Mouse (Mus musculus) forebrain, embryonic 13.5 days (tissue): ENCODE data around the gene Rbm18. TPM values are rescaled to one million over a fixed set of nuclear protein-coding genes. Genes with fewer than 3 reads are reported as not detected.
"Not testable (repeated sequence)": the region's sequence is repeated elsewhere in the genome, so short reads cannot be mapped to it uniquely, and the experiment has no call there.

Source experiments
- ATAC-seq: fragments of 200-750 bp; cut with Nextera tagmentation; 2 replicates; pipeline ENCODE4 v1.8.0; 2017
- H3K27ac ChIP-seq: fragments of 300-500 bp; sonication (generic); 2 replicates; pipeline ENCODE4 v1.5.1; 2015; ENCODE audit warnings: inconsistent platforms, mild to moderate bottlenecking, moderate library complexity
- H3K27me3 ChIP-seq: fragments of 300-500 bp; sonication (generic); 2 replicates; pipeline ENCODE4 v1.6.1; 2015; ENCODE audit warnings: mild to moderate bottlenecking, inconsistent platforms
- H3K36me3 ChIP-seq: fragments of 300-500 bp; sonication (generic); 2 replicates; pipeline ENCODE4 v1.6.1; 2015; ENCODE audit warnings: mild to moderate bottlenecking, inconsistent platforms; ENCODE audit not compliant: poor library complexity, severe bottlenecking
- H3K4me1 ChIP-seq: fragments of 300-500 bp; sonication (generic); 2 replicates; pipeline ENCODE4 v1.6.1; 2015; ENCODE audit warnings: inconsistent platforms
- H3K4me2 ChIP-seq: fragments of 300-500 bp; sonication (generic); 2 replicates; pipeline ENCODE4 v1.6.1; 2015; ENCODE audit warnings: inconsistent platforms, mild to moderate bottlenecking, moderate library complexity
- H3K4me3 ChIP-seq: fragments of 300-500 bp; sonication (generic); 2 replicates; pipeline ENCODE4 v1.5.1; 2015; ENCODE audit warnings: mild to moderate bottlenecking, inconsistent platforms
- H3K9ac ChIP-seq: fragments of 300-500 bp; sonication (generic); 2 replicates; pipeline ENCODE4 v1.6.1; 2015; ENCODE audit warnings: mild to moderate bottlenecking, inconsistent platforms
- H3K9me3 ChIP-seq: fragments of 300-500 bp; sonication (generic); replicated peaks from 2 replicates; pipeline ENCODE4 v1.6.1; 2016; ENCODE audit warnings: inconsistent platforms
- WGBS: fragments of 180-500 bp; shearing (Covaris S2); methylation state at CpG from one replicate; pipeline ENCODE4 v1.1.7; 2015; 5-methylcytosine and 5-hydroxymethylcytosine counted together
- polyA plus RNA-seq: library from polyadenylated mRNA; unstranded; fragments of >200 nt; fragmentation: Nextera tagmentation; extraction: Ambion mirVana; gene quantifications from 2 replicates; pipeline ENCODE4 v1.2.1, GENCODE M21; 2015

The Rbm18 gene
- polyA plus RNA-seq, 1 experiment from 2014 or later, result 140 TPM

DNA sequence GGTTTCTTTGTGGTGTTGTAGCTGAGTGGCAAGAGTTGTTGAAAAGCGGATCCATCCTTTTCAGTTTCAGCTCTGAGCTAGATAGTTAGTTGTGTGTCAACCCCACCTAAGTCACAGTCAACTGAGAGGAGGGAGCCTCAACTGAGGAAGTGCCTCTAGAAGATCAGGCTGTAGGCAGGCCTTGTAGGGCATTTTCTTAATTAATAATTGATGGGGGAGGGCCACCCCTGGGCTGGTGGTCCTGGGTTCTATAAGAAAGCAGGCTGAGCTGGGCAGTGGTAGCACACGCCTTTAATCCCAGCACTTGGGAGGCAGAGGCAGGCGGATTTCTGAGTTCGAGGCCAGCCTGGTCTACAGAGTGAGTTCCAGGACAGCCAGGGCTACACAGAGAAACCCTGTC, 15.8 kb upstream of the Rbm18 start:
- not testable (repeated sequence) for ATAC-seq, H3K9ac ChIP-seq, H3K4me1 ChIP-seq, H3K9me3 ChIP-seq, H3K4me3 ChIP-seq, H3K27ac ChIP-seq, H3K4me2 ChIP-seq, H3K27me3 ChIP-seq
- peaks cover 42% of the 10 kb centered on the region for H3K36me3 ChIP-seq
- 94% methylated on average over 4 of the region's 4 CpGs for WGBS

DNA sequence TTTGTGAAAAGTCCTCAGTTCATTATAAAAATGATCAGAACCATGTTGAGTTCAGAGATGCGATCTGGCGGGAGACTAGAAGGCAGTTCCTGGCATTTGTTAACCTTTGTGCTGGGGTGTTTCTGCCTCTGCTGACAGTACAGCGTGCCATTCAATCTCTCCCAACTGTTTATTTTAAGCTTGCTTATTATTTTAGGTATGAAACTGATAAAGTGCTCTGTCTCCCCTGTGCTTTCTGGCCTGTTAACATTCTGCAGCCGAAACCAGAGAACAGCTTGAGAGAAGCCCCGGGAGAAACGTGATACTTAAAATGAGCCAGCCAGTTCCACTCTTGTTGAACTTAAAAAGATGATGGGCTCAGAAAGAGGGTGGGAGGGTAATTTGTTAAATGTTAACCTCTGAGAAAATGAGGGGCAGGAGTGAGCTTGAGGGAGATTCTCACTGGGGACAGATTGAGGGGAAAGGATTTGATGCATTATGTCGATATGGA, 12.3 kb upstream of the Rbm18 start:
- no peaks in the 10 kb centered on the region for H3K27me3 ChIP-seq
- WGBS, result 94% methylated on average over 7 of the region's 7 CpGs
- no peak for ATAC-seq
- peaks cover 28% of the 10 kb centered on the region for H3K36me3 ChIP-seq
- H3K9me3 ChIP-seq, result no peaks in the 10 kb centered on the region
- no peak overlapping the region for H3K4me3 ChIP-seq
- H3K9ac ChIP-seq, result no peak overlapping the region
- H3K4me1 ChIP-seq, result no peaks in the 10 kb centered on the region
- H3K4me2 ChIP-seq, result no peak overlapping the region
- no peak overlapping the region for H3K27ac ChIP-seq

DNA sequence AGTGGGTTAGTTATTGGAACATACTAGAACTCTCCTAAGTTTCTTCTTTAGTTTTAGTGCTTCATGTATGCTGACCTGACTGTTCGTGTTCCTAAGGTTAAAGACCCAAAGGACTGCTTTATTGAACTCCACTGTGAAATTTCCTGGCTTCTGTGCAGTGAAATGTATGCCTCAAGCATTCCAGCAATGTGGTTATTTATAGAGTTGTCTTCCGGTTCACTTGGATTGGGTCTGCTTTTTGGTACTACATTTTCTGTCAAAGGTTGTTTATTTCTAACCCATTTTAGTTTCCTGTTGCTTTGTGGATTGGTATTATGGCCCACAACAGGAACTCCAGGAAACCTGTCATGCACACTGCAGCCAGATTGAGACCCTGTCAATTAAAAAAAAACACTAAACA, 2.5 kb upstream of the Rbm18 start:
- peaks cover 14% of the 10 kb centered on the region for H3K4me1 ChIP-seq
- H3K36me3 ChIP-seq, result peaks cover 23% of the 10 kb centered on the region
- H3K27ac ChIP-seq, result no peak overlapping the region
- H3K27me3 ChIP-seq, result no peaks in the 10 kb centered on the region
- 87% methylated on average over 2 of the region's 2 CpGs for WGBS
- H3K4me3 ChIP-seq, result no peak overlapping the region
- no peak for ATAC-seq
- H3K9ac ChIP-seq, result no peak overlapping the region
- no peak overlapping the region for H3K4me2 ChIP-seq
- no peaks in the 10 kb centered on the region for H3K9me3 ChIP-seq

DNA sequence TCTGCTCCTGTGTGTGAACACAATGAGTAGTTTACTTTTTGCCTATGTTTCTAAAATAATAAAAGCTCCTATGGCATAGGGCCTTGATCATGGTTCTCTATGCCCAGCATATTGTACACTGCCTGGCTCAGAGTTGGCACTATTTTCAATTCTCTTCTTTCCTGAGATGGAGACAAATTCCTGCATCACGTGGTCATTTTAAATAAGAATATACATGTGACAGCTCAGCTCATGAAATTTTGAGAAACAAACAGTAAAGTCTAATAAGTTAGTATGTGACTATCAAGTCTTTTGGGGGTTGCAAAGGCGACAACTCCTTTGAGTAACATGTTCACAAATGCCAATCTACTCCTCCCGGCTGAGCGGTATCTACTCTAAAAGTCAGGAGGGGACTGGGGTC, 686 bp downstream of the Rbm18 start:
- Histone ChIP-seq H3K9ac (peak overlapping the region; percentile 82), H3K4me3 (peak overlapping the region; percentile 81), H3K27ac (peak overlapping the region; percentile 74; the same call in 1 of the 2 replicates), H3K9me3 (no peaks in the 10 kb centered on the region), H3K4me1 (peaks cover 14% of the 10 kb centered on the region), H3K27me3 (no peaks in the 10 kb centered on the region), H3K36me3 (peaks cover 34% of the 10 kb centered on the region), H3K4me2 (peak overlapping the region; percentile 75)
- 1% methylated on average over 4 of the region's 4 CpGs for WGBS
- no peak for ATAC-seq

DNA sequence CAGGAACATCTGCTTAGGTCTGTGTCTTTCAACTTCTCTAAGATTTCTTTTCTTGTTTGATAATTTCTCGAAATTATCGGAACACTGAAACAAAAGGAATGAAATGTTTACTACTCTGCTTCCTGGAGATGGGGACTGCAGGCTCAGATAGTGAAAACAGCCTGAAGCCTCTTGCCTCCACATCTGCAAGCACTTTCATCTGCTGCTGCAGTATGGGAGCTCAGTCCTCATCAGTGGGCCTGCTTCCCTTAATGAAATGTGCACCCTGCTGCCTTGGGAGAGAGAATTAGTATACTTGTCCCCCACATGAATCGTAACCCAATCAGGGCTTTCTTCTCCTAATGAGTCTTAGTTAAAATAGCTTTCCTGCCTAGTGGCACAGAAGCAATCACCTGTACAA, 7.5 kb downstream of the Rbm18 start:
- Histone ChIP-seq H3K4me2 (no peak overlapping the region), H3K9ac (no peak overlapping the region), H3K27ac (no peak overlapping the region), H3K9me3 (no peaks in the 10 kb centered on the region), H3K4me1 (no peaks in the 10 kb centered on the region), H3K27me3 (no peaks in the 10 kb centered on the region), H3K36me3 (peaks cover 84% of the 10 kb centered on the region), H3K4me3 (no peak overlapping the region)
- WGBS, result 84% methylated on average over 3 of the region's 3 CpGs
- no peak for ATAC-seq

DNA sequence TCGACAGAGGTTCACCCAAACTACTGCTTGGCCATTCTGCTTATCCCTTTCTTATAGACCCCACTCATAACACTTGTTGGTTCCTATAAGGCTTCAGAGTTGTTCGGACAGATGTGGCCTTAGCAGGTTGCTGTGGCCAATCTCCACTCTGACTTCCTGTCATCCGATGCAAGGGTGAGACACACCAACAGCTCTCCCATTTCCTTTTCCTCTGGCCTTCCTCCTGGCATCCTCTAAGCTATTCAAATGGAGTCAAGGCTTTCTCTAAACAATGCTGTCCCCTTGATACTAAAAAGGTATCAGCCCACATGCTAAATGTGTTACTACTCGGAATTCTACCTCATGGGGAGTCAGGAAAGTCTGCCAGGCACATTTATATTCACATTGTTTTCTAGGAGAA, 8.6 kb downstream of the Rbm18 start:
- no peaks in the 10 kb centered on the region for H3K9me3 ChIP-seq
- 88% methylated on average over 4 of the region's 4 CpGs for WGBS
- no peak overlapping the region for H3K9ac ChIP-seq
- H3K36me3 ChIP-seq, result peaks cover 84% of the 10 kb centered on the region
- no peak overlapping the region for H3K4me3 ChIP-seq
- H3K27me3 ChIP-seq, result no peaks in the 10 kb centered on the region
- no peaks in the 10 kb centered on the region for H3K4me1 ChIP-seq
- H3K27ac ChIP-seq, result no peak overlapping the region
- H3K4me2 ChIP-seq, result no peak overlapping the region
- no peak for ATAC-seq

DNA sequence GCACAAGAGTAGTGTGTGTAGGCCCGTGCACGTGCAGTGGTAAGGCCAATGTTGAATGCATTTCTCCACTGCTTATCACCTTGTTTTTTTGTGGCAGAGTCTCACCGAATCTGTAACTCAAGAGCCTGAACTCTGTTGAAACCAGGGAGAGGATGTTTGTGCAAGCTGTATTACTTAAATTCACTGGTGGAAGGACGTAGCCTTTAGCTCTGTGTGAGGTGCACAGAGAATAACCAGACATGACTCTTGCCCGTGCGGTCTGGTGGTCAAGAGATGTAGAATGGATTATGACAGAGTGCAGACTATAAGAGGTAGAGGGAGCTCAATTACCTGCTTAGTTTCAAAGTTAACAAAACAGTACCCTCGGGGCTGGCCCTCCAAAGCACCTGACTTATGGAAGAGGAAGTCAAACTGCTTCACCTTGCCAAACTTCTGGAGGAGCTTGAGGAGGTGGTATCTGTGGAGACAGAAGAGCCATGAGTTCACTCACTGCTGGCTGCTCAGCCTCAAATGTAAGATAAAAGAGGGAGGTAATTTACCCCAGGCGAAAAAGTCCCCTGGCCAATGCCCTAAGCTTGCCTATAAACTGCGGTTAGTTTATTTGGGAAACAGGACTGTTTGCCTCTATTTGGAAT, 9.7 kb downstream of the Rbm18 start:
- Histone ChIP-seq H3K27ac (no peak overlapping the region), H3K9ac (no peak overlapping the region), H3K36me3 (peaks cover 84% of the 10 kb centered on the region), H3K4me2 (no peak overlapping the region), H3K4me3 (no peak overlapping the region), H3K27me3 (no peaks in the 10 kb centered on the region), H3K9me3 (no peaks in the 10 kb centered on the region), H3K4me1 (no peaks in the 10 kb centered on the region)
- 94% methylated on average over 9 of the region's 9 CpGs for WGBS
- no peak for ATAC-seq

DNA sequence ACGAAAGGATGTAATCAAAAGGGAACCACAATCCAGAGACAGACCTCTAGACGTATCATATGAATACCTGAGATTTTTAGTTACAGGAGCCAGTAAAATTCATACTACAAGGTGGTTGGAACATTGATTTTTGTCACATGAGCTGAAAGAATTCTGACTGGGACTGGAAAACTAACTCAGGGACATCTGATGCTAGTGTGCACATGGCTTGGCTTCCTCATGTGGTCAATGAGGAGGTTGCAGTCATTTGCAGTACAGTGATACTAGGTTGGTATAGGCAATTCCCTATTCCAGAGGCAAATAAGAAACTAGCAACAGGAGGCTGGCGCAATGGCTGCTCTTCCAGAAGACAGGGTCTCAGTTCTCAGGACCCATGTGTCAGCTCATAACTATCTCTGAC, 23.9 kb downstream of the Rbm18 start:
- Histone ChIP-seq H3K36me3 (peaks cover 22% of the 10 kb centered on the region), H3K4me3 (no peak overlapping the region), H3K4me1 (no peaks in the 10 kb centered on the region), H3K4me2 (no peak overlapping the region), H3K27ac (no peak overlapping the region), H3K27me3 (peaks cover 44% of the 10 kb centered on the region), H3K9me3 (no peaks in the 10 kb centered on the region), H3K9ac (no peak overlapping the region)
- WGBS, result 82% methylated on average over 3 of the region's 3 CpGs
- no peak for ATAC-seq

DNA sequence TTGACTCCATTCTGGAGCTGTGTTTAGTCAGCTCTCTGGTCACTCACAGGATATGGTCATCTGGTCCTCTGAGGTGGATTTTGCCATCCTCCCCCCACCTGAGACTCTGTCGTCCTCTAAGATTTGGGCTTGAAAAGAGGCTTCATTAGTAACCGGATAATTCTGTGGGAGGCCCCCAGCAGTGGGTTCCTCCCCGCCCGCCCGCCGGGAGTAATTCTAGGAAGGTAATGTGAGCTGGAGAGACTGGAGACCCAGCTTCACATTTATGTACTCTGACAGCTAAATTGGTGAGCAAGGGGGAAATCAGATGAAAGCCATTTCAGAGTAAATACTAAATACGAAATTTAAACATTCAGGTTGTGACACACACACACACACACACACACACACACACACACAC, 28.0 kb downstream of the Rbm18 start:
- Histone ChIP-seq H3K4me3 (no peak overlapping the region), H3K9me3 (no peaks in the 10 kb centered on the region), H3K9ac (no peak overlapping the region), H3K27ac (no peak overlapping the region), H3K36me3 (no peaks in the 10 kb centered on the region), H3K4me1 (peaks cover 19% of the 10 kb centered on the region), H3K27me3 (peaks cover 84% of the 10 kb centered on the region), H3K4me2 (no peak overlapping the region)
- ATAC-seq, result no peak
- 5% methylated on average over 7 of the region's 7 CpGs for WGBS

DNA sequence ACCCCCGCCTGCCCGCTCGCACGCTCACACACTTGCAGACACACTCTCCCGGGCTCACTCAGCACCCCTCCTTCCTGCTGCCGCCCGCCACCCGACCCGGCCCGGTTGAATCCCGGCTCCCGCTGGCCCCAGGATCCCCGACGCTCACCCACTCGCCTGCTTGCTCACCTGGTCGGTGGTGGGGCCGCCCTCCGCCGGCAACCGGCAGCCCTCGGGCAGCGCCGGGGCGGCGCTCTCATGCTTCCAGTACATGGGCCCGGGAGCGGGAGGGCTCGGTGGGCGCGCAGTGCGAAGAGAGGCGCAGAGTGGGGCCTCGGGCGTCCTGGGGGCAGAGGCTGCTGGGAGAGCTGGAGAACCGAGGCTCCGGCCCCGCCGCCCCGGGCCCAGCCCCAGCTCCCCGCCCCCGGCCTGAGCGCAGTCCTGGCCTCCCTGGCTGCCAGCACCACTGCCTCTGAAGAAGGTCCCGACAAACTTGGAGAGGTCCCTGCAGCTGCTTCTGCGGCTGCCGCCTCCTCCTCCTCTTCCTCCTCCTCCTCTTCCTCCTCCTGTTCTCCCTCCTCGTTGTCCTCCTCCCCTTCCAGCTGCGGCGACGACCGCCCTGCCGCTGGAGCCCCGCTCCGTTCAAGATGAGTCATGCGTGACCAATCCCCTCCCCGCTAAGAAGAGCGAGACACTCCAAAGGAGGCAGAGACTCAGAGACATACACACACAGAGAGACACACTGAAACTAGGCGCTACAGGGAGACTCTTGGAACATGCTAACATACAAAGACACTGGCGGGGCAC, 31.4 kb downstream of the Rbm18 start, which contains the start of gene Lhx6:
Gene Lhx6, minus strand, starts transcription at position 453 of the 786 bp plus-strand sequence.
- peak within 1 kb of the TSS; percentile 64 for H3K4me2 ChIP-seq
- no peaks in the 10 kb centered on the region for H3K36me3 ChIP-seq
- peak; percentile 47 for ATAC-seq
- H3K27ac ChIP-seq, result peak within 1 kb of the TSS; percentile 94
- peaks cover 98% of the 10 kb centered on the region for H3K27me3 ChIP-seq
- no peaks in the 10 kb centered on the region for H3K9me3 ChIP-seq
- peak within 1 kb of the TSS; percentile 72 for H3K9ac ChIP-seq
- H3K4me3 ChIP-seq, result peak within 1 kb of the TSS; percentile 46
- WGBS, result under 1% methylated on average over 58 of the region's 58 CpGs
- H3K4me1 ChIP-seq, result peaks cover 31% of the 10 kb centered on the region

DNA sequence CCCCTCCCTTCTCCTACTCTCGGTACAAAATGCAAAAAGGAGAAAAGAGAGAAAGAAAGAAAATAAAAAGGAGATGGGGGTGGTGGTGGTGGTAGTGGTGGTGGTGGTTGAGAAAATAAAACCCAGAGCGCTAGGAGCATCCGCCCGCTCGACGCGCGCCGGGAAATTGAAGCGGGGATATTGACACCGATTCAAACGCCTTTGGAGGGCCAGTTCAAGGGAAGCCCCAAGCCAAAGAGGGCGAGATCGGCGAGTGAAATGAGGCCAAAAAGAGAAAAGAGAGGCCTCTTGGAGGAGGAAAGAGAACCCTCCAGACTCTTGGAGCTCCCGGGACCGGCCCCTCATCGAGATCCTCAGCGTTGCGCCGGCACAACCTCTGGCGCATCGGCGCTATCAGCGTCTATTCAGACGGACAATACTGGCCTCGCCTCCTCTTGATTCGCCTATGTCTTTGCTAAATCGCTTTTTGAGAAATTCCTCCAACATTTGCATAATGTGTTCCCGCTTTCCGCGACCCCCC, 32.1 kb downstream of the Rbm18 start:
- ATAC-seq, result peak; percentile 44; the same call in 1 of the 2 replicates
- Histone ChIP-seq H3K4me1 (peaks cover 31% of the 10 kb centered on the region), H3K9me3 (no peaks in the 10 kb centered on the region), H3K27me3 (peaks cover 98% of the 10 kb centered on the region), H3K4me3 (peak overlapping the region; percentile 46), H3K4me2 (peak overlapping the region; percentile 64), H3K36me3 (no peaks in the 10 kb centered on the region), H3K27ac (peak overlapping the region; percentile 94), H3K9ac (peak overlapping the region; percentile 72)
- WGBS, result under 1% methylated on average over 32 of the region's 32 CpGs
